ENCODE assay signal across 8 mouse cellular contexts in genomic region chr1:97771118-97771517, GRCm38 (mm10). TPM values are rescaled to one million over a fixed set of nuclear protein-coding genes. Genes with fewer than 3 reads are reported as not detected.
DNase-seq lines count a peak whose midpoint lies in the region; ATAC-seq and TF ChIP-seq lines count a peak whose summit lies in the region.

No protein-coding gene starts in this region.

- no peak overlapping the region for H3K27ac ChIP-seq in bone marrow, adult 2 months (ENCODE audit: control insufficient read depth, insufficient read depth, low read depth, low read length, poor library complexity)
- peak overlapping the region; percentile 55 for H3K27ac ChIP-seq in heart, embryonic 15.5 days
- no peak overlapping the region for H3K27ac ChIP-seq in lung, embryonic 16.5 days (ENCODE audit: low read length)

- ATAC-seq in heart, embryonic 15.5 days (replicated peaks; ENCODE audit: insufficient number of reproducible peaks, insufficient read depth, low FRiP score, low read depth) = no peak
- ATAC-seq in lung, embryonic 16.5 days (ENCODE audit: low read depth) = no peak

- H3K4me1 ChIP-seq in bone marrow, adult 2 months (ENCODE audit: control insufficient read depth, insufficient read depth, low read length) = no peaks in the 10 kb centered on the region
- H3K4me1 ChIP-seq in heart, embryonic 15.5 days (replicated peaks) = peaks cover 8% of the 10 kb centered on the region
- peaks cover 11% of the 10 kb centered on the region for H3K4me1 ChIP-seq in lung, embryonic 16.5 days (replicated peaks; ENCODE audit: control insufficient read depth, insufficient read depth, low read length)

- H3K27me3 ChIP-seq in heart, embryonic 15.5 days = no peaks in the 10 kb centered on the region
- H3K27me3 ChIP-seq in lung, embryonic 16.5 days (ENCODE audit: control insufficient read depth, insufficient read depth, low read depth, low read length) = no peaks in the 10 kb centered on the region

- peak; percentile 18 for DNase-seq in adrenal gland, adult 2 months
- no peak for DNase-seq in adrenal gland, adult 8-10 months
- no peak for DNase-seq in T-cell, adult 2 months (ENCODE audit: low spot score)
- DNase-seq in frontal cortex, adult 2 months (ENCODE audit: extremely low spot score in 1 of 2, low spot score in 1 of 2) = no peak
- DNase-seq in embryo, embryonic 9.5 days (ENCODE audit: extremely low spot score) = no peak

- H3K4me2 ChIP-seq in heart, embryonic 15.5 days = peak overlapping the region; percentile 75
- peak overlapping the region; percentile 69 for H3K4me2 ChIP-seq in lung, embryonic 16.5 days (ENCODE audit: low read depth, low read length)

- no peaks in the 10 kb centered on the region for H3K9me3 ChIP-seq in heart, embryonic 15.5 days (replicated peaks)
- H3K9me3 ChIP-seq in lung, embryonic 16.5 days (ENCODE audit: control insufficient read depth, low read length) = no peaks in the 10 kb centered on the region

- H3K36me3 ChIP-seq in heart, embryonic 15.5 days = no peaks in the 10 kb centered on the region
- H3K36me3 ChIP-seq in lung, embryonic 16.5 days (ENCODE audit: control insufficient read depth, insufficient read depth, low read length) = no peaks in the 10 kb centered on the region

- TF ChIP-seq POLR2A in bone marrow, adult 2 months (IDR thresholded peaks at IDR 0.05; ENCODE audit: borderline replicate concordance, control insufficient read depth, low read depth, low read length) = no peak

- 45% methylated on average over 7 of the region's 7 CpGs for WGBS in bone marrow, adult 2 months
- WGBS in heart, embryonic 15.5 days = 46% methylated on average over 7 of the region's 7 CpGs
- 54% methylated on average over 7 of the region's 7 CpGs for WGBS in lung, embryonic 16.5 days

- TF ChIP-seq CTCF in bone marrow, adult 2 months (IDR thresholded peaks at IDR 0.05; ENCODE audit: control insufficient read depth, insufficient read depth, low read length) = no peak

- no peak overlapping the region; the same call in 1 of the 2 replicates for H3K9ac ChIP-seq in heart, embryonic 15.5 days
- peak overlapping the region; percentile 43; the same call in 1 of the 2 replicates for H3K9ac ChIP-seq in lung, embryonic 16.5 days (ENCODE audit: low read length)

- peak overlapping the region; percentile 39 for H3K4me3 ChIP-seq in bone marrow, adult 2 months (replicated peaks; ENCODE audit: control insufficient read depth, low read depth, low read length)
- peak overlapping the region; percentile 85 for H3K4me3 ChIP-seq in heart, embryonic 15.5 days
- no peak overlapping the region for H3K4me3 ChIP-seq in lung, embryonic 16.5 days (ENCODE audit: low read length)

RNA-seq across cellular contexts. Expression of gene Ppip5k2, which starts 0.9 kb away (rescaled TPM):
- total RNA-seq in adrenal gland, adult 2 months (2021) = 10 to 100 TPM; 11.3 to 11.4 TPM
- 0.65 and 1.1 TPM in 2 replicates for polyA plus RNA-seq in adrenal gland, adult 2 months (2012; rRNA removed)
- total RNA-seq in adrenal gland, adult 8-10 months (2022) = 10 to 100 TPM; 13.4 to 18.2 (median 16.7) TPM
- 5.9 and 10.9 TPM in 2 replicates for polyA plus RNA-seq in bone marrow, adult 2 months (2011; ENCODE audit: insufficient read depth, insufficient read length, low replicate concordance, missing spikeins)
- 43.2 and 44.8 TPM in 2 replicates for polyA plus RNA-seq in heart, embryonic 15.5 days (2015; fragmentation: Nextera tagmentation; extraction: Ambion mirVana)
- 22.9 TPM in 2 replicates for polyA plus RNA-seq in lung, embryonic 16.5 days (2015; fragmentation: Nextera tagmentation; extraction: Ambion mirVana)
- 18.6 TPM in 2 replicates for polyA plus RNA-seq in frontal cortex, adult 2 months (2012; rRNA removed)

RNA-seq across cellular contexts. Expression of gene Gin1, which starts 1.1 kb away (rescaled TPM):
- 10 to 100 TPM in 1 of 2 experiments, 1 to 10 TPM in 1; 10.0 to 11.3 TPM for total RNA-seq in adrenal gland, adult 2 months (2021)
- 0.38 and 0.87 TPM in 2 replicates for polyA plus RNA-seq in adrenal gland, adult 2 months (2012; rRNA removed)
- total RNA-seq in adrenal gland, adult 8-10 months (2022) = 10 to 100 TPM; 11.2 to 16.0 (median 12.7) TPM
- polyA plus RNA-seq in bone marrow, adult 2 months (2011; ENCODE audit: insufficient read depth, insufficient read length, low replicate concordance, missing spikeins) = 5.3 and 17.8 TPM in 2 replicates
- 17.0 and 19.7 TPM in 2 replicates for polyA plus RNA-seq in heart, embryonic 15.5 days (2015; fragmentation: Nextera tagmentation; extraction: Ambion mirVana)
- polyA plus RNA-seq in lung, embryonic 16.5 days (2015; fragmentation: Nextera tagmentation; extraction: Ambion mirVana) = 20.2 and 21.9 TPM in 2 replicates
- 9.8 and 11.5 TPM in 2 replicates for polyA plus RNA-seq in frontal cortex, adult 2 months (2012; rRNA removed)
